Mouse (Mus musculus) monocyte, adult 59 days (primary cell): Measurements from ENCODE around the gene Sacm1l. TPM values are rescaled to one million over a fixed set of nuclear protein-coding genes. Genes with fewer than 3 reads are reported as not detected.

Experiments
- total RNA-seq, 2 experiments: library from RNA; stranded (reverse); gene quantifications; one replicate each; pipeline ENCODE4 v1.2.4; 2023

Sacm1l gene
- 10 to 100 TPM; 25.9 to 26.1 TPM for total RNA-seq

DNA sequence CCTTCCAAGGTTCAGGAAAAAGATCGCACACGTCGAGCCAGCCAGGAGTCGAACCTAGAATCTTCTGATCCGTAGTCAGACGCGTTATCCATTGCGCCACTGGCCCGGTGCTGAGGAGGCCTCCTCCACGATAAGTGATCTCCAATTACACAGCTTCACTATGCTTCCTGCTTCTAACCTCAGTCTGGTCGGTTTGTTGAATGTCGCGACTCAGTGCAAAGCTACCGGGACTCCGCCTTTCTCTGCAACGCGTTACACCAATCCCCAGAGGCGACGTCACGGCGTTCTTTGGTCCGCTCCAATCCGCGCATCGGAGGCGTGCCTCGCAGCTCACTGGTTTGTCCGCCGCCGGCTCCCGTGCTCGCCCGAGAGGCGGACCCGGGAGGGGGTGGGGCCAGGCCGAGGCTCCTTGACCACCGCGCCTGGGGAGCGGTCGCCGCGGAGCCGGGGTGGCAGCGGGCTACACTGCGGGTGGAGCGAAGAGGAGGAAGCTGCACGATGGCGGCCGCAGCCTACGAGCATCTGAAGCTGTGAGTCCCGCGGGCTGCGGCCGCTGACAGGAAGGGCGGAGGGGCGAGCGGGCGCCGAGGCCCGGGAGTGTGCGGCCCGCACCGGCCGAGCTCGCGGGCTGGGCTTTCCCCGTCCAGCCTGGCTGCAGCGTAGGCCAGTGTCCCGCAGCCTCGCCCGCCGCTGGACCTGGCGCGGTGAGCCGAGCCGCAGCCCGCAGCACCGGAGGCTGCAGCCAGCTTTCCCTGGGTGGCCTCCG, at the start of gene Sacm1l:
Gene Sacm1l (plus strand): TSS at position 368 of the 766 bp plus-strand sequence.

DNA sequence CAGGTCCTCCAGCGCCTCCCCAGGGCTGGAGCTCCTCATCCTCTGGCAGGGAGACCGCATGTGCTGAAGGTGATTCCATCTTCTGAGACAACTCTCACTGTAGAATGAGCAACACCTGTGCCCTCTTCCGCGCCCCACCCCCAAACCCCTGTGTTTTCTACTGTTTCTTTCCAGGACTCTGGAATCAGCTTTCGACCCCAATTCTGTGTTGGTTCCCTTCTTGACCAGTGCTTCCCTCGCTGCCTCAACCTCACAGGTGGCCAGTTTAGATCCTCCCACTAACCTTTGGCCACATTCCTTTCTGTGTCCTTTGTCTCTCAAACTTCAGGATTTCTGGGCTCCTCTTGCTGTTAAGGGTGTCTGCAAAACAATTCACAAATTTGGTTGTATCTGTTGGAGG, 102.7 kb downstream of the Sacm1l start, which contains the start of gene Slc6a20b:
Gene Slc6a20b (minus strand): TSS at position 285 of the 400 bp plus-strand sequence.

Other genes with a start within 250 kb of the Sacm1l start
- gene Lars2, start 162.8 kb upstream of the Sacm1l start, total RNA-seq: 100 to 1,000 TPM; 822 to 900 TPM
- gene Limd1, start 51.1 kb upstream of the Sacm1l start, total RNA-seq: 100 to 1,000 TPM; 103 TPM
- not detected for gene Slc6a20b, start 102.8 kb downstream of the Sacm1l start, total RNA-seq
- 1 to 10 TPM in 1 of 2 experiments, under 1 TPM in 1; 0.50 to 1.5 TPM for gene Ccr9, start 148.7 kb downstream of the Sacm1l start, total RNA-seq
- under 1 TPM in 1 of 2 experiments, not detected in 1; 0.26 TPM for gene Slc6a20a, start 149.1 kb downstream of the Sacm1l start, total RNA-seq
- 10 to 100 TPM; 53.9 to 54.8 TPM for gene Lztfl1, start 187.9 kb downstream of the Sacm1l start, total RNA-seq